Mouse (Mus musculus): ENCODE results near the gene 4931429L15Rik. TPM values are rescaled to one million over a fixed set of nuclear protein-coding genes. Genes with fewer than 3 reads are reported as not detected.

4931429L15Rik gene
- polyA plus RNA-seq, 1 experiment: not detected

GRCm38 (mm10) chr9:46326694-46327405 lies 7.1 kb upstream of the 4931429L15Rik start:
- TF ChIP-seq CTCF (IDR thresholded peaks at IDR 0.05; ENCODE audit: borderline replicate concordance, extremely low read depth, insufficient read depth, insufficient read length) (0 out of 2 replicates have a peak, but pooled peaks have one; percentile 3), POLR2A (IDR thresholded peaks at IDR 0.05; ENCODE audit: borderline replicate concordance, extremely low read depth, insufficient read depth, insufficient read length, poor library complexity, severe bottlenecking) (no peak)
- no peak for DNase-seq (ENCODE audit: low read depth)

DNA sequence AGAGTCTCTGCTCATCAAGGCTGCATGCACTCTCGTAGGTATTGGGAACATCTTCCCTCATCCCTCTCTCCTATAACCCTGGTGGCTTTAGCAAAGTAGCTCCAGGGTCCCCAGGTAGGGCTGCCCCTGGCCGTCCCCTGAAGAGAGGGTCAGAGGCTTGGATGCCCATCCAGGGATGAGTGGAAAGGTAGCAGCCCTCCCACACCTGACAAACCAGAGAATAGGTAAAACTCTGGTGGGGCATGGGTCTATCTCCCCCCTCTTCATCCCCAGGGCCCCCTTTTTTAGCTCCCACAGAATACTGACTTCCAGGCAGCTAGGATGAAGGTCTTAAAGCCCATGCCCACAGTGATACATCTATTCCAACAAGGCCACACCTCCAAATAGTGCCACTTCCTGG lies 675 bp upstream of the 4931429L15Rik start:
- no peak for TF ChIP-seq CTCF (IDR thresholded peaks at IDR 0.05; ENCODE audit: borderline replicate concordance, extremely low read depth, insufficient read depth, insufficient read length)
- no peak for TF ChIP-seq POLR2A (IDR thresholded peaks at IDR 0.05; ENCODE audit: borderline replicate concordance, extremely low read depth, insufficient read depth, insufficient read length, poor library complexity, severe bottlenecking)
- DNase-seq (ENCODE audit: low read depth): no peak

DNA sequence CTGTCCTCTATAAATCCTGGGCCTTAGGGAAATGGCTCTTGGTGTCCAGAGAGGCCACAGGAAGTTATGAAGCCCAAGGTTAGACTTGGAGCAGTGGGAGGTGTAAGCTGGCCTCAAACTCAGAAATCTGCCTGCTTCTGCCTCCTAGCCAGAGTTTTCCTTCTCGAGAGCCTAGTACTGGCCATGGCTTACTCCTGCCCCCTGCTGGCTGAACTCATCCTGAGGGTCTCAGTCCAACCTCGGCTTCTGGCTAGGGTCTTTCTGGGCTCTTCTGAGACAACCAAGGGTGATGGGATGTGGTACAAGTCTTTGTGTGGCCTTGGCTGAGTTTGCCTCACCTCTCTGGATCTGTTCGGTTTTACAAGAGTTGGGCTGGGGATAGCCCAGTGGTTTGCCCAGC lies 1.8 kb downstream of the 4931429L15Rik start:
- TF ChIP-seq POLR2A (IDR thresholded peaks at IDR 0.05; ENCODE audit: borderline replicate concordance, extremely low read depth, insufficient read depth, insufficient read length, poor library complexity, severe bottlenecking): no peak
- no peak for TF ChIP-seq CTCF (IDR thresholded peaks at IDR 0.05; ENCODE audit: borderline replicate concordance, extremely low read depth, insufficient read depth, insufficient read length)
- DNase-seq (ENCODE audit: low read depth): no peak

- DNase-seq (ENCODE audit: low read depth): peak; percentile 74
- no peak for TF ChIP-seq POLR2A (IDR thresholded peaks at IDR 0.05; ENCODE audit: borderline replicate concordance, extremely low read depth, insufficient read depth, insufficient read length, poor library complexity, severe bottlenecking)
- TF ChIP-seq CTCF (IDR thresholded peaks at IDR 0.05; ENCODE audit: borderline replicate concordance, extremely low read depth, insufficient read depth, insufficient read length): no peak
These were observed 2.9 kb downstream of the 4931429L15Rik start for GRCm38 (mm10) chr9:46316909-46317308.

DNA sequence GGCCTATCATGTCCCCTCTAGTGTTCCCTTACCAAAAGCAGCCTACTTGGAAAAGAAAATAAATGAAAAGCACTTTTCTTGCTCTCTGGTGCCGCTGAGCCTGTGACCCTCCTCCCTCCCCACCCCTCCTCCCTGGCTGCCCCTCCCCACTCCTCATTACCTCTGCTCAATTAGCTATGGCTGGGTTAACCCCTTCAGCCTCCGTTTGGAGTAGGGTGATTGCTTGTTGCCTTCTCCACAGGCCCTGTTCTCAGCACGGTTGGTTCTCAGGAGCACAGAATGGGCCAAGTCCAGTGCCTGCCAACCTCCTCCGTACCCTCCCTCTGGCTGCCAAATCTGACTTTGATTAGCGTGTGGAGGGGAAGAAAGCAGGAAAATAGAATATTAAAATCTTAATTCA lies 3.4 kb downstream of the 4931429L15Rik start:
- peak; percentile 86 for DNase-seq (ENCODE audit: low read depth)
- TF ChIP-seq CTCF (IDR thresholded peaks at IDR 0.05; ENCODE audit: borderline replicate concordance, extremely low read depth, insufficient read depth, insufficient read length) (no peak), POLR2A (IDR thresholded peaks at IDR 0.05; ENCODE audit: borderline replicate concordance, extremely low read depth, insufficient read depth, insufficient read length, poor library complexity, severe bottlenecking) (no peak)

DNA sequence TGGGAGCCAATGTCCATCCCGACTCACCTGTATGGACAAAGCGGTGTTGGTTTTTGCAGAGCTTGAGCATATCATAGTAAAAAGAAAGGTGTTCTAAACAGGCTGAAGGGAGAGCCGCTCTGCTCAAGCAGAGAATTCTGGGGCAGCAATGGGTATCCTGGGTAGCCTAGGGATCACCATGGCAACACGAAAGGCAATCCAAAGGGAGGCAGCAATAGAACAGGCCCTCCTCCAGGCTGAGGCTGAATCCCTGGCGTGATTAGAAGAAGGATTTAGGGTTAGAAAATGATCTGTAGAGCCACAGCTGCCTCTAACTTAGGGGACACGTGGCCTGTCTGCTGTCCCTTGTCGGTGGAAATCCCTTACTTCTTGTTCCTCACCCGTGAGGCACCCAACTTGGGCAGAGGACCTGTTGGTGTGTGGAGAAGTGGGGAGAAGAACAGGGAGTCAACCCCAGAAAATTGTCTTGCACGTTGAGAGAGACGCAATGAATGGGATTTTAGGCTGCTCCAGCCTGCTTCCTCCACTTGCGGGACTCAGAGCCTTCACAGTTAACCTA lies 3.9 kb downstream of the 4931429L15Rik start:
- DNase-seq (ENCODE audit: low read depth): peak; percentile 81
- TF ChIP-seq POLR2A (IDR thresholded peaks at IDR 0.05; ENCODE audit: borderline replicate concordance, extremely low read depth, insufficient read depth, insufficient read length, poor library complexity, severe bottlenecking) (no peak), CTCF (IDR thresholded peaks at IDR 0.05; ENCODE audit: borderline replicate concordance, extremely low read depth, insufficient read depth, insufficient read length) (no peak)

DNA sequence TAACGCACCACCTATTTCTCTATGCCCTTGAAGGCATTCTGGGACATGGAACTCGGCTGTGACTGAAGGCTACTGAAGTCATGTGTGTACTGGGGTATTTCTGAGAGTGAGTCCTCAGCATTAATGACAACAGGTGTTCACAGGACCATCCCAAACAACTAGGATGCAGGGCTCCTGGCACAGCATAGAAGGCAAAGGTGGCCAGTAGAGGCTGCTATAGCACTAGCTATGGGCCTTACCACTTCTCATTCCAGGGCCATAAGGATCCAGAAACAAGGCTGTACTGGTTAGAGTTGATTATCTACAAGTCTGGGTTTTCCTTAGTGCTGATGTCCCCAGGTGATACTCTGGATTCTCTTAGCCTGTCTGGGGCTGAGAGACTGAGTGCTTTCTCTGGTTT lies 4.9 kb downstream of the 4931429L15Rik start:
- peak; percentile 47 for DNase-seq (ENCODE audit: low read depth)

GRCm38 (mm10) chr9:46314507-46314906 lies 5.3 kb downstream of the 4931429L15Rik start:
- DNase-seq (ENCODE audit: low read depth): peak; percentile 81
- TF ChIP-seq POLR2A (IDR thresholded peaks at IDR 0.05; ENCODE audit: borderline replicate concordance, extremely low read depth, insufficient read depth, insufficient read length, poor library complexity, severe bottlenecking) (no peak), CTCF (IDR thresholded peaks at IDR 0.05; ENCODE audit: borderline replicate concordance, extremely low read depth, insufficient read depth, insufficient read length) (peak; percentile 95)

More for the DNA sequence above, 4.9 kb downstream of the 4931429L15Rik start:
- TF ChIP-seq CTCF (IDR thresholded peaks at IDR 0.05; ENCODE audit: borderline replicate concordance, extremely low read depth, insufficient read depth, insufficient read length): peak; percentile 25; the same call in 1 of the 2 replicates
- TF ChIP-seq POLR2A (IDR thresholded peaks at IDR 0.05; ENCODE audit: borderline replicate concordance, extremely low read depth, insufficient read depth, insufficient read length, poor library complexity, severe bottlenecking): no peak

DNA sequence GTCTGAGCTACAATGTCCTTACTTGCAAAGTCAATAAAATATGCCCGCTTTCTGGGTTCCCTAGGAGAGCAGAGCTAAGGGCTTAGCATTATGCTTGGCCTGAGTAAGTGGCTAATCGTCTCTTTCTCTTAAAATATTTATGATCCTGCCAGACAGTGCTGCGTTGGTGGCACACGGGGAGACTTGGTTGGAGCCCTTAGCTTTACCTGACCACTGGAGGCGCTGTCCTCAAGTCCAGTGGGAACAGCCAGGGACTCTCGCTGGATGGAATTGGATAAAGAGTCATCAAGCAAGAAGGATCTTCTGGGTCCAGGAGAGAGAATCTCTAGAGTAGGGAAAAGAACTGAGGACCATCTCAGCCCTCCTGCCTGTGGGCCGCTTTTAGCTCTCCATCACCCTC lies 10.7 kb downstream of the 4931429L15Rik start:
- no peak for TF ChIP-seq POLR2A (IDR thresholded peaks at IDR 0.05; ENCODE audit: borderline replicate concordance, extremely low read depth, insufficient read depth, insufficient read length, poor library complexity, severe bottlenecking)
- peak; percentile 57 for TF ChIP-seq CTCF (IDR thresholded peaks at IDR 0.05; ENCODE audit: borderline replicate concordance, extremely low read depth, insufficient read depth, insufficient read length)
- DNase-seq (ENCODE audit: low read depth): peak; percentile 50

- peak; percentile 78 for DNase-seq (ENCODE audit: low read depth)
- TF ChIP-seq CTCF (IDR thresholded peaks at IDR 0.05; ENCODE audit: borderline replicate concordance, extremely low read depth, insufficient read depth, insufficient read length): peak; percentile 89; the same call in 1 of the 2 replicates
- no peak for TF ChIP-seq POLR2A (IDR thresholded peaks at IDR 0.05; ENCODE audit: borderline replicate concordance, extremely low read depth, insufficient read depth, insufficient read length, poor library complexity, severe bottlenecking)
These were observed 17.6 kb downstream of the 4931429L15Rik start for GRCm38 (mm10) chr9:46302142-46302541.

DNA sequence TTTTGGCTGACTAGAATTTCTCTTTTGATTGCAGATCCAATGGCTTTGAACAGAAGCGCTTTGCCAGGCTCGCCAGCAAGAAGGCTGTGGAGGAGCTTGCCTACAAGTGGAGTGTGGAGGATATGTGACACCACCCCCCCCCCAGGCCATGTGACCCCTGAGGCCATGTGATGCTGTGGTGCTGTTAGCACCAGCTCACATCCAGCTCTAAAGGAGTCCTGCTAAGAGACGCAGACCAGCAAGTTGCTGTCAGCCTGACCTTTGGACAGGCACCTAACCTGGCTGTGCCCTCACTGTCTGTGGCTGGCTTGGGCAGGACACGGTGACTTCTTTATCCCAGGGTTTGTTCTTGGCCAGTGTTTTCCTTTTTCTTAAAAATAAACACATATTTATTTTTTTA lies 21.4 kb downstream of the 4931429L15Rik start:
- no peak for TF ChIP-seq POLR2A (IDR thresholded peaks at IDR 0.05; ENCODE audit: borderline replicate concordance, extremely low read depth, insufficient read depth, insufficient read length, poor library complexity, severe bottlenecking)
- TF ChIP-seq CTCF (IDR thresholded peaks at IDR 0.05; ENCODE audit: borderline replicate concordance, extremely low read depth, insufficient read depth, insufficient read length): no peak
- no peak for DNase-seq (ENCODE audit: low read depth)
